Mouse (Mus musculus): Measurements from ENCODE around the gene Ttc13. TPM values are rescaled to one million over a fixed set of nuclear protein-coding genes. Genes with fewer than 3 reads are reported as not detected.

The Ttc13 gene
- polyA plus RNA-seq (2014; fragmentation: Illumina TruSeq; extraction: RNeasy Lipid Tissue Mini Kit (QIAGEN cat#74804); ENCODE audit: insufficient read depth, low read depth, low replicate concordance) = 10.7 TPM

DNA sequence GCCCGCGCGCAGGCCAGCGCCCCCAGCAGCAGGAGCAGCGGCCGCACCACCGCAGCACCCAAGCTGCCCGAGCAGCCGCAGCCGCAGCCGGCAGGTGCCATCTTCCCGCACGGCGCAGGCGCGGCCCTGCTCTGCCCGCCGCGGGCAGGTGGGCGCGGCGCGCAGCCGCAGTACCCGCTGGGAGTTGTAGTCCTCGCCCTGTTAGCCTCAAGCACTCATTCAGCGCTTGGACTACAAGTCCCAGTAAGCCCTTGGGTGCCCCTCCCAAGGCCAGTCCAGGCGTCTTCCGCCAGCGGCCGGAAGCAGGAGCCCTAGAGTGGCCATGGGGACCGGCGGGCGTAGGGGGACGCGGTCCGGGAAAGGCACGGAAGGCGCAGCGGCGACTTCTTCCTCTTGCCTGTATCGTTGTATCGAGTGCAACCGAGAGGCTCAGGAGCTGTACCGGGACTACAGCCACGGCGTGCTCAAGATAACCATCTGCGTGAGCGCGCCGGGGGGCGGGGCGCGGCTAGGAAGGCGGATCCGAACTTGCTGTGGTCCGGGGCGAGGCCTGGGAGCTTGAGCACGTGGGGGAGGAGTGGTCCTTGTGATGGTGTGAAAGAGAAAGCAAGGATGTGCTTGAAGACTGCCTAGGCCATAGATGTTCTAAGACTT, at the start of gene Ttc13, which contains the start of gene Arv1:
Gene Ttc13, minus strand, starts transcription at position 122 of the 654 bp plus-strand sequence.
Gene Arv1, plus strand, starts transcription at position 278 of the 654 bp plus-strand sequence.

DNA sequence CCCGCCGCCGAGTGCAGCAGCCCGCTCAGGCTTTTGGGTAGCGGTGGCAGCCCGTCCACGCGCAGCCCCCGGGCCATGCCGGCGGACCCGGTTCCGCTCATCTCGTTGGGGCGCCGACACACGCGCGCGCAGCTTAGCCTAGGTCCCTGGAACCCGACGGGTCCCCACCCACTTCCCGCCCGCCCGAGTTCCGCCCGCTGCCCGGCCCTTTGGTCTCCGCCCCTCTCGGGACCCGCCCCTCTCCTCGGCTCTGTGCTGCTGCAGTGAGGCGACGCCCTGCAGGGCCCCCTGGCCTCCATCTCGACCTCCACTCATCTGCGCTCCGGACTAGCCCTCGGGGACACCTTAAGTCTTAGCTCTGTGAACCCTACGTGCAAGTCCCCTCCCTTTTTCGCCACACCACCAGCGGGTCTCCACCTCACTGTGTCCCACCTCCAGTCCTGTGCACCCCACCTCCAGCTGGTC, 30.0 kb upstream of the Ttc13 start, which contains the start of gene Fam89a:
Gene Fam89a, minus strand, starts transcription at position 124 of the 465 bp plus-strand sequence.

DNA sequence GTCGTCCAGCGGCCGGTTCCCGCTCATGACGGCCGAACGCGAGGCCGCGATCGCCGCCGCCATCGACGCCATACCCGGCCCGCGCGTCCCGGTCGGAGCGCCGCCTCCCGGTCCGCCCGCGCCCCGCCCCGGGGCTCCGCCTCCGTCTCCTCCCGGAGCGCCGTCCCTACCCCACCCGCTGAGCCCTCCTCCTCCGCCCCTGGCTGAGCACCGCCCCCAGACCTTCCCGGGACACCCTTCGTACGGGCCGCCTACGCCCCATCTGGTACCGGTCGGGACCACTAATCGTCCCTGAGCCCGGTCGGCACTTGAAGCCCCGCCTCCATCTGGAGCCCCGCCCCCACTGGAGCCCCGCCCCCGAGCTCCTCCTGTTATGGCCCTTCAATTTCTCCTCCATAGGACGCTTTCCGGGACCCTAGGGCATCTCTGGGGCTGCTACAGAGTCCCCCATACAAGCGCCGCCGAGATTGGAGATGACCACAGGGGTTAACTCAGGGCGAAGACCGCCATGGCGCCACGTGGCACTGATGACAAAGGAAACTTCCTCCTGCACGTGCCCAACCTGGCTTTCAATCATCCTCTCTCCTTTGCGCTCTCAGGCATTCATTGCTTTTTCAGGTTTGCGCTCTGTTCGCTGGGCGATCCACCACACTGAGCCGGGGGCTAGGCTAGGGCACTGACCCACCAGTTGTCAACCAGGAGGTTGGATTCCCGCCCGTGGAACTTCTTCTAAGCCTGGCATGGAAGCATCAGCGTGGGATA, 58.5 kb downstream of the Ttc13 start, which contains the start of gene 2310022B05Rik:
Gene 2310022B05Rik, minus strand, starts transcription at position 258 of the 762 bp plus-strand sequence.

Other genes starting within 250 kb of the Ttc13 start
- 11.0 TPM for gene Cog2, start 201.2 kb downstream of the Ttc13 start, polyA plus RNA-seq (2014; fragmentation: Illumina TruSeq; extraction: RNeasy Lipid Tissue Mini Kit (QIAGEN cat#74804); ENCODE audit: insufficient read depth, low read depth, low replicate concordance)
- 4.7 TPM for gene Agt, start 152.3 kb downstream of the Ttc13 start, polyA plus RNA-seq (2014; fragmentation: Illumina TruSeq; extraction: RNeasy Lipid Tissue Mini Kit (QIAGEN cat#74804); ENCODE audit: insufficient read depth, low read depth, low replicate concordance)
- not detected for gene Capn9, start 145.9 kb downstream of the Ttc13 start, polyA plus RNA-seq (2014; fragmentation: Illumina TruSeq; extraction: RNeasy Lipid Tissue Mini Kit (QIAGEN cat#74804); ENCODE audit: insufficient read depth, low read depth, low replicate concordance)
- 28.9 TPM for gene 2310022B05Rik, start 58.6 kb downstream of the Ttc13 start, polyA plus RNA-seq (2014; fragmentation: Illumina TruSeq; extraction: RNeasy Lipid Tissue Mini Kit (QIAGEN cat#74804); ENCODE audit: insufficient read depth, low read depth, low replicate concordance)
- gene Arv1, start 156 bp upstream of the Ttc13 start, polyA plus RNA-seq (2014; fragmentation: Illumina TruSeq; extraction: RNeasy Lipid Tissue Mini Kit (QIAGEN cat#74804); ENCODE audit: insufficient read depth, low read depth, low replicate concordance) = 5.7 TPM
- 3.0 TPM for gene Fam89a, start 29.8 kb upstream of the Ttc13 start, polyA plus RNA-seq (2014; fragmentation: Illumina TruSeq; extraction: RNeasy Lipid Tissue Mini Kit (QIAGEN cat#74804); ENCODE audit: insufficient read depth, low read depth, low replicate concordance)
- 0.12 TPM for gene Trim67, start 71.1 kb upstream of the Ttc13 start, polyA plus RNA-seq (2014; fragmentation: Illumina TruSeq; extraction: RNeasy Lipid Tissue Mini Kit (QIAGEN cat#74804); ENCODE audit: insufficient read depth, low read depth, low replicate concordance)
- 38.5 TPM for gene Gnpat, start 141.1 kb upstream of the Ttc13 start, polyA plus RNA-seq (2014; fragmentation: Illumina TruSeq; extraction: RNeasy Lipid Tissue Mini Kit (QIAGEN cat#74804); ENCODE audit: insufficient read depth, low read depth, low replicate concordance)
- gene 2810004N23Rik, start 141.1 kb upstream of the Ttc13 start, polyA plus RNA-seq (2014; fragmentation: Illumina TruSeq; extraction: RNeasy Lipid Tissue Mini Kit (QIAGEN cat#74804); ENCODE audit: insufficient read depth, low read depth, low replicate concordance) = 14.4 TPM
- 7.6 TPM for gene Exoc8, start 175.7 kb upstream of the Ttc13 start, polyA plus RNA-seq (2014; fragmentation: Illumina TruSeq; extraction: RNeasy Lipid Tissue Mini Kit (QIAGEN cat#74804); ENCODE audit: insufficient read depth, low read depth, low replicate concordance)
- 8.8 TPM for gene Sprtn, start 175.9 kb upstream of the Ttc13 start, polyA plus RNA-seq (2014; fragmentation: Illumina TruSeq; extraction: RNeasy Lipid Tissue Mini Kit (QIAGEN cat#74804); ENCODE audit: insufficient read depth, low read depth, low replicate concordance)
- gene Egln1, start 227.3 kb upstream of the Ttc13 start, polyA plus RNA-seq (2014; fragmentation: Illumina TruSeq; extraction: RNeasy Lipid Tissue Mini Kit (QIAGEN cat#74804); ENCODE audit: insufficient read depth, low read depth, low replicate concordance) = 30.1 TPM